In the genomic region with DNA sequence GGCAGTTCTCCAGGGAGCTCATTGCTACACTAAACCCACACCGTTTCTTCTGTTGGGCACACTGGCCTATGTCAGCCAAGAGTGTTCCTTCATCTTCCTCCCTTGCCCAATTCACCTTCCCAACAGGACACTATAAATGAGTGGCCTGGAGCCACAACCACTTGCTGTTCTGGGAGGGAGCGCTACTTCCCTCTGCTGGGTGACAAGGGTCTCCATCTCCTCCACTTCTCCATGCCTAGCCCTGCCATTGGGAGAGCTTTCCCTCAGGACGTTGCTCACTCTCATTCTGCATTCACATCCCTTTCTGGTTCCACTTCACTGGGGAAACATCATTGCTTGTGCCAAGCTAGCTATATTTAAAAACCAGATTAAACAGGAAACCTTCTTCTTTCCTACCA, we compare ENCODE assay signal across 11 mouse cellular contexts. TPM values are rescaled to one million over a fixed set of nuclear protein-coding genes. Genes with fewer than 3 reads are reported as not detected.
DNase-seq lines count a peak whose midpoint lies in the region; ATAC-seq and TF ChIP-seq lines count a peak whose summit lies in the region.
"Had no signal": no experiment of that assay in that cellular context is flagged by ENCODE, and none has a peak within 500 bp of the region (broad histone marks: within the 10 kb centered on the region; RNA-seq: fewer than 3 reads in every experiment).

No protein-coding gene starts in this region.

- H3K36me3 ChIP-seq in liver, adult 2 months (ENCODE audit: control insufficient read depth, insufficient read depth, low read length): no peaks in the 10 kb centered on the region
- no peaks in the 10 kb centered on the region for H3K36me3 ChIP-seq in forebrain, embryonic 14.5 days (ENCODE audit: control insufficient read depth, insufficient read depth, low read length)
- no peaks in the 10 kb centered on the region for H3K36me3 ChIP-seq in midbrain, embryonic 15.5 days (replicated peaks)
- H3K36me3 ChIP-seq: lung, embryonic 15.5 days had no signal

- 0 out of 2 replicates have a peak, but pooled peaks have one; percentile 4 for ATAC-seq in forebrain, embryonic 14.5 days
- peak; percentile 40; the same call in 1 of the 2 replicates for ATAC-seq in midbrain, embryonic 15.5 days (replicated peaks)

- TF ChIP-seq CTCF in liver, adult 2 months (IDR thresholded peaks at IDR 0.05; ENCODE audit: low read depth, low read length): peak; percentile 37
- TF ChIP-seq CTCF in bone marrow, adult 2 months (IDR thresholded peaks at IDR 0.05; ENCODE audit: control insufficient read depth, insufficient read depth, low read length): 0 out of 2 replicates have a peak, but pooled peaks have one; percentile 36

- DNase-seq in liver, adult 2 months (ENCODE audit: extremely low read depth, low read depth, low spot score): no peak
- no peak for DNase-seq in liver
- DNase-seq in forebrain, embryonic 14.5 days (ENCODE audit: low spot score): no peak
- no peak for DNase-seq in adrenal gland, adult 18-20 months (ENCODE audit: low spot score in 2 of 2)
- no peak for DNase-seq in spleen, adult 18-20 months

- TF ChIP-seq POLR2A in liver, adult 2 months (IDR thresholded peaks at IDR 0.05; ENCODE audit: extremely low read depth, insufficient read depth, low read length): no peak
- TF ChIP-seq POLR2A in bone marrow, adult 2 months (IDR thresholded peaks at IDR 0.05; ENCODE audit: borderline replicate concordance, control insufficient read depth, low read depth, low read length): no peak

- H3K27ac ChIP-seq in liver, adult 2 months (replicated peaks; ENCODE audit: insufficient read depth, low read depth, low read length): no peak overlapping the region
- H3K27ac ChIP-seq in bone marrow, adult 2 months (ENCODE audit: control insufficient read depth, insufficient read depth, low read depth, low read length, poor library complexity): no peak overlapping the region
- no peak overlapping the region for H3K27ac ChIP-seq in forebrain, embryonic 14.5 days (ENCODE audit: low read depth, low read length)
- no peak overlapping the region for H3K27ac ChIP-seq in midbrain, embryonic 15.5 days

- no peaks in the 10 kb centered on the region for H3K27me3 ChIP-seq in liver, adult 2 months (ENCODE audit: control insufficient read depth, insufficient read depth, low read length)
- no peaks in the 10 kb centered on the region for H3K27me3 ChIP-seq in forebrain, embryonic 14.5 days (replicated peaks; ENCODE audit: control insufficient read depth, insufficient read depth, low read length)
- no peaks in the 10 kb centered on the region for H3K27me3 ChIP-seq in midbrain, embryonic 15.5 days (replicated peaks)
- H3K27me3 ChIP-seq: lung, embryonic 15.5 days had no signal

- no peak overlapping the region; the same call in 1 of the 2 replicates for H3K4me2 ChIP-seq in forebrain, embryonic 14.5 days (ENCODE audit: low read length)
- H3K4me2 ChIP-seq in midbrain, embryonic 15.5 days: no peak overlapping the region

- H3K9me3 ChIP-seq in forebrain, embryonic 14.5 days (replicated peaks; ENCODE audit: control insufficient read depth, low read length): no peaks in the 10 kb centered on the region
- no peaks in the 10 kb centered on the region for H3K9me3 ChIP-seq in midbrain, embryonic 15.5 days
- H3K9me3 ChIP-seq: lung, embryonic 15.5 days had no signal

- peaks cover 15% of the 10 kb centered on the region; the same call in 1 of the 2 replicates for H3K4me1 ChIP-seq in liver, adult 2 months (ENCODE audit: control insufficient read depth, insufficient read depth, low read length)
- H3K4me1 ChIP-seq in bone marrow, adult 2 months (ENCODE audit: control insufficient read depth, insufficient read depth, low read length): peaks cover 7% of the 10 kb centered on the region
- H3K4me1 ChIP-seq in forebrain, embryonic 14.5 days (ENCODE audit: control insufficient read depth, insufficient read depth, low read length): peaks cover 28% of the 10 kb centered on the region
- peaks cover 39% of the 10 kb centered on the region for H3K4me1 ChIP-seq in midbrain, embryonic 15.5 days

- no peak overlapping the region for H3K9ac ChIP-seq in liver, adult 2 months (ENCODE audit: low read depth, low read length)
- H3K9ac ChIP-seq in forebrain, embryonic 14.5 days (ENCODE audit: low read length): no peak overlapping the region
- no peak overlapping the region for H3K9ac ChIP-seq in midbrain, embryonic 15.5 days

- 81% methylated on average over 3 of the region's 3 CpGs for WGBS in liver, adult 2 months
- 43% methylated on average over 3 of the region's 3 CpGs for WGBS in bone marrow, adult 2 months
- WGBS in forebrain, embryonic 14.5 days: 41% methylated on average over 3 of the region's 3 CpGs
- WGBS in midbrain, embryonic 15.5 days: 39% methylated on average over 3 of the region's 3 CpGs

- no peaks in the 10 kb centered on the region for H3K79me2 ChIP-seq in liver, adult 2 months (ENCODE audit: control insufficient read depth, insufficient read depth, low read length)

- H3K4me3 ChIP-seq in liver, adult 2 months (ENCODE audit: insufficient read depth, low read depth, low read length): no peak overlapping the region
- H3K4me3 ChIP-seq in bone marrow, adult 2 months (replicated peaks; ENCODE audit: control insufficient read depth, low read depth, low read length): no peak overlapping the region
- H3K4me3 ChIP-seq in forebrain, embryonic 14.5 days (ENCODE audit: low read depth, low read length): no peak overlapping the region
- H3K4me3 ChIP-seq in midbrain, embryonic 15.5 days: no peak overlapping the region
- H3K4me3 ChIP-seq: lung, embryonic 15.5 days had no signal

RNA-seq across cellular contexts. Expression of a gene that starts 14.8 kb away (rescaled TPM):
- 181 and 257 TPM in 2 replicates for total RNA-seq in liver, adult 2 months (2014; rRNA removed)
- 19.7 and 20.9 TPM in 2 replicates for polyA plus RNA-seq in liver, adult 2 months (2012; rRNA removed)
- 210 and 304 TPM in 2 replicates for polyA plus RNA-seq in bone marrow, adult 2 months (2011; ENCODE audit: insufficient read depth, insufficient read length, low replicate concordance, missing spikeins)
- 2,068 and 2,124 TPM in 2 replicates for polyA plus RNA-seq in forebrain, embryonic 14.5 days (2014; fragmentation: Nextera tagmentation; extraction: Ambion mirVana)
- polyA plus RNA-seq in midbrain, embryonic 15.5 days (2015; fragmentation: Nextera tagmentation; extraction: Ambion mirVana): 1,861 and 1,975 TPM in 2 replicates
- 100 to 1,000 TPM; 343 to 481 TPM for total RNA-seq in adrenal gland, adult 18-20 months (2021)

RNA-seq across cellular contexts. Expression of a gene that starts 34.0 kb away (rescaled TPM):
- total RNA-seq in liver, adult 2 months (2014; rRNA removed): not detected in 2 replicates
- polyA plus RNA-seq in liver, adult 2 months (2012; rRNA removed): not detected in 2 replicates
- not detected in 2 replicates for polyA plus RNA-seq in bone marrow, adult 2 months (2011; ENCODE audit: insufficient read depth, insufficient read length, low replicate concordance, missing spikeins)
- not detected in 2 replicates for polyA plus RNA-seq in forebrain, embryonic 14.5 days (2014; fragmentation: Nextera tagmentation; extraction: Ambion mirVana)
- 0.42 and 0.54 TPM in 2 replicates for polyA plus RNA-seq in midbrain, embryonic 15.5 days (2015; fragmentation: Nextera tagmentation; extraction: Ambion mirVana)
- not detected for total RNA-seq in adrenal gland, adult 18-20 months (2021)
- total RNA-seq: gastrocnemius, adult 18-20 months; heart, postnatal 25 days; layer of hippocampus, adult 18-20 months had no signal
- polyA plus RNA-seq: lung, embryonic 15.5 days had no signal
